Mouse (Mus musculus) midbrain, embryonic 16.5 days (tissue): ENCODE results near the gene Nudt2. TPM values are rescaled to one million over a fixed set of nuclear protein-coding genes. Genes with fewer than 3 reads are reported as not detected.

Experiments
- ATAC-seq: fragments of 200-750 bp; cut with Nextera tagmentation; 2 replicates; pipeline ENCODE4 v1.8.0; 2017; ENCODE audit warnings: moderate TSS enrichment
- H3K27ac ChIP-seq: fragments of 300-500 bp; sonication (generic); 2 replicates; pipeline ENCODE4 v1.5.1; 2014; ENCODE audit warnings: mild to moderate bottlenecking, low read length, mixed read lengths
- H3K27me3 ChIP-seq: fragments of 300-500 bp; sonication (generic); 2 replicates; pipeline ENCODE4 v1.6.1; 2014; ENCODE audit warnings: low read depth, low read length, mixed read lengths; ENCODE audit not compliant: control insufficient read depth, insufficient read depth
- H3K36me3 ChIP-seq: fragments of 300-500 bp; sonication (generic); 2 replicates; pipeline ENCODE4 v1.6.1; 2014; ENCODE audit warnings: mild to moderate bottlenecking, low read length, moderate library complexity, mixed read lengths; ENCODE audit not compliant: control insufficient read depth, insufficient read depth
- H3K4me1 ChIP-seq: fragments of 300-500 bp; sonication (generic); 2 replicates; pipeline ENCODE4 v1.6.1; 2014; ENCODE audit warnings: mild to moderate bottlenecking, low read length, mixed read lengths; ENCODE audit not compliant: control insufficient read depth, insufficient read depth
- H3K4me2 ChIP-seq: fragments of 300-500 bp; sonication (generic); 2 replicates; pipeline ENCODE4 v1.6.1; 2014; ENCODE audit warnings: mild to moderate bottlenecking, low read length, mixed read lengths
- H3K4me3 ChIP-seq: fragments of 300-500 bp; sonication (generic); 2 replicates; pipeline ENCODE4 v1.5.1; 2014; ENCODE audit warnings: low read depth, mild to moderate bottlenecking, low read length, moderate library complexity, mixed read lengths
- H3K9ac ChIP-seq: fragments of 300-500 bp; sonication (generic); 2 replicates; pipeline ENCODE4 v1.6.1; 2014; ENCODE audit warnings: low read depth, low read length, mixed read lengths
- H3K9me3 ChIP-seq: fragments of 300-500 bp; sonication (generic); replicated peaks from 2 replicates; pipeline ENCODE4 v1.6.1; 2014; ENCODE audit warnings: mild to moderate bottlenecking, low read length, mixed read lengths; ENCODE audit not compliant: control insufficient read depth, poor library complexity, severe bottlenecking
- WGBS: fragments of 180-500 bp; shearing (Covaris S2); extraction: QIAGEN DNeasy Blood & Tissue Kit; methylation state at CpG from one replicate; pipeline ENCODE4 v1.1.7; 2014; 5-methylcytosine and 5-hydroxymethylcytosine counted together
- polyA plus RNA-seq: library from polyadenylated mRNA; unstranded; fragments of >200 nt; fragmentation: Nextera tagmentation; extraction: Ambion mirVana; gene quantifications from 2 replicates; pipeline ENCODE4 v1.2.1, GENCODE M21; 2015

The Nudt2 gene
- polyA plus RNA-seq, 1 experiment from 2014 or later, result 80.8 TPM

GRCm38 (mm10) chr4:41468396-41469080 is 3.6 kb downstream of the Nudt2 start:
- Histone ChIP-seq H3K4me1 (peaks cover 12% of the 10 kb centered on the region), H3K9me3 (no peaks in the 10 kb centered on the region), H3K9ac (no peak overlapping the region), H3K27me3 (no peaks in the 10 kb centered on the region), H3K27ac (no peak overlapping the region), H3K4me2 (no peak overlapping the region), H3K4me3 (no peak overlapping the region), H3K36me3 (no peaks in the 10 kb centered on the region)
- WGBS, result 54% methylated on average over 17 of the region's 17 CpGs
- no peak for ATAC-seq

GRCm38 (mm10) chr4:41469199-41469598 is 4.2 kb downstream of the Nudt2 start:
- H3K27me3 ChIP-seq, result no peaks in the 10 kb centered on the region
- no peak overlapping the region for H3K27ac ChIP-seq
- WGBS, result 80% methylated on average over 10 of the region's 10 CpGs
- no peaks in the 10 kb centered on the region for H3K36me3 ChIP-seq
- H3K9ac ChIP-seq, result no peak overlapping the region
- H3K4me3 ChIP-seq, result no peak overlapping the region
- H3K4me2 ChIP-seq, result no peak overlapping the region
- ATAC-seq, result no peak
- no peaks in the 10 kb centered on the region for H3K9me3 ChIP-seq
- H3K4me1 ChIP-seq, result peaks cover 7% of the 10 kb centered on the region

GRCm38 (mm10) chr4:41470051-41470683 is 5.2 kb downstream of the Nudt2 start:
- Histone ChIP-seq H3K27ac (no peak overlapping the region), H3K4me3 (no peak overlapping the region), H3K36me3 (no peaks in the 10 kb centered on the region), H3K4me1 (peaks cover 7% of the 10 kb centered on the region), H3K9me3 (no peaks in the 10 kb centered on the region), H3K4me2 (no peak overlapping the region), H3K9ac (no peak overlapping the region), H3K27me3 (no peaks in the 10 kb centered on the region)
- ATAC-seq, result no peak
- WGBS, result 51% methylated on average over 7 of the region's 7 CpGs

GRCm38 (mm10) chr4:41470684-41471383 is 5.9 kb downstream of the Nudt2 start:
- Histone ChIP-seq H3K4me3 (no peak overlapping the region), H3K27me3 (no peaks in the 10 kb centered on the region), H3K27ac (0 out of 2 replicates have a peak overlapping the region, but pooled peaks have one; percentile 5), H3K4me2 (no peak overlapping the region), H3K9ac (no peak overlapping the region), H3K36me3 (no peaks in the 10 kb centered on the region), H3K4me1 (peaks cover 7% of the 10 kb centered on the region), H3K9me3 (no peaks in the 10 kb centered on the region)
- ATAC-seq, result peak; percentile 33; the same call in 1 of the 2 replicates
- 21% methylated on average over 5 of the region's 5 CpGs for WGBS

- peaks cover 7% of the 10 kb centered on the region for H3K4me1 ChIP-seq
- H3K36me3 ChIP-seq, result no peaks in the 10 kb centered on the region
- H3K9me3 ChIP-seq, result no peaks in the 10 kb centered on the region
- ATAC-seq, result no peak
- H3K4me3 ChIP-seq, result no peak overlapping the region
- H3K9ac ChIP-seq, result no peak overlapping the region
- WGBS, result 94% methylated on average over 1 of the region's 1 CpGs
- 0 out of 2 replicates have a peak overlapping the region, but pooled peaks have one; percentile 5 for H3K27ac ChIP-seq
- no peak overlapping the region for H3K4me2 ChIP-seq
- H3K27me3 ChIP-seq, result no peaks in the 10 kb centered on the region
Observed at GRCm38 (mm10) chr4:41471384-41471689, 6.4 kb downstream of the Nudt2 start.

- Histone ChIP-seq H3K9ac (no peak overlapping the region), H3K36me3 (no peaks in the 10 kb centered on the region), H3K27me3 (no peaks in the 10 kb centered on the region), H3K9me3 (no peaks in the 10 kb centered on the region), H3K4me2 (no peak overlapping the region), H3K4me1 (no peaks in the 10 kb centered on the region), H3K4me3 (no peak overlapping the region), H3K27ac (no peak overlapping the region)
- no peak for ATAC-seq
- 93% methylated on average over 9 of the region's 9 CpGs for WGBS
Observed at GRCm38 (mm10) chr4:41477648-41478160, 12.8 kb downstream of the Nudt2 start.

GRCm38 (mm10) chr4:41478751-41479455 is 14.0 kb downstream of the Nudt2 start:
- ATAC-seq, result no peak

GRCm38 (mm10) chr4:41479456-41479804 is 14.5 kb downstream of the Nudt2 start:
- ATAC-seq, result no peak
- Histone ChIP-seq H3K9ac (no peak overlapping the region), H3K4me1 (no peaks in the 10 kb centered on the region), H3K4me2 (no peak overlapping the region), H3K27me3 (no peaks in the 10 kb centered on the region), H3K9me3 (no peaks in the 10 kb centered on the region), H3K27ac (no peak overlapping the region), H3K36me3 (no peaks in the 10 kb centered on the region), H3K4me3 (no peak overlapping the region)
- WGBS, result 70% methylated on average over 1 of the region's 1 CpGs

More at GRCm38 (mm10) chr4:41478751-41479455, 14.0 kb downstream of the Nudt2 start:
- no peak overlapping the region for H3K27ac ChIP-seq
- no peak overlapping the region for H3K9ac ChIP-seq
- no peak overlapping the region for H3K4me2 ChIP-seq
- H3K27me3 ChIP-seq, result no peaks in the 10 kb centered on the region
- H3K4me1 ChIP-seq, result no peaks in the 10 kb centered on the region
- no peaks in the 10 kb centered on the region for H3K36me3 ChIP-seq
- H3K9me3 ChIP-seq, result no peaks in the 10 kb centered on the region
- no peak overlapping the region for H3K4me3 ChIP-seq
- WGBS, result 75% methylated on average over 4 of the region's 4 CpGs
